Mouse (Mus musculus) cortical plate, adult 2 months (tissue): ENCODE measurements around the gene Igfbp6.

ENCODE experiments used
- CTCF ChIP-seq: fragments of 200-500 bp; IDR thresholded peaks from 2 replicates; pipeline ENCODE4 v1.5.1; 2011; ENCODE audit warnings: mild to moderate bottlenecking, control low read depth, low read length; ENCODE audit not compliant: insufficient read depth; ENCODE audit errors: extremely low read depth
- POLR2A ChIP-seq: fragments of 200-500 bp; IDR thresholded peaks from 2 replicates; pipeline ENCODE4 v1.6.1; 2011; ENCODE audit warnings: mild to moderate bottlenecking, low read length, control low read depth; ENCODE audit not compliant: insufficient read depth; ENCODE audit errors: extremely low read depth

DNA sequence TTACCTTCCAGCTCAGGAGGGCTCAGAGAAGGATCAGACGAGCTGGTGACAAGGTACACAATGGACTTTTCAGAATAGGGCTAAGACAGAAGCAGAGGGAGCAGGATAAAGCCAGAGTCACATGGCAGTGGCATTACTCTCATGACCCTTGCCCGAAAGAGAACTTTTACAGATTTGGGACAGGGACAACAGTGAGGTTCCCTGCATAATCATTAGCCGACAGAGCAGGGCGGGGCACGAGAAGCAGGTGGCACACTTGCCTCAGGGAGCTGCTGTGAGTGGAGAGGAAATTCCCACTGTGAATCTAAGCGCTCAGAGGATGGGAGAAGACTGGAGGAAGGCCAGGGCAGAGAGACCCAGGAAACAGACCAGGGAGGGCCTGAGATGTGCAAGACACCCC lies 44.7 kb downstream of the Igfbp6 start:
- TF ChIP-seq POLR2A, result no peak
- no peak for TF ChIP-seq CTCF
